Mouse (Mus musculus) bone marrow macrophage, adult 2 months (primary cell): ENCODE results near the gene Cnot1. TPM values are rescaled to one million over a fixed set of nuclear protein-coding genes. Genes with fewer than 3 reads are reported as not detected.

Source experiments
- H3K27ac ChIP-seq: 2 replicates; pipeline ENCODE4 v1.5.1; 2012; ENCODE audit warnings: low read depth, low read length; ENCODE audit not compliant: insufficient read depth
- H3K4me1 ChIP-seq: 2 replicates; pipeline ENCODE4 v1.6.1; 2012; ENCODE audit warnings: low read length; ENCODE audit not compliant: control insufficient read depth, insufficient read depth
- H3K4me3 ChIP-seq: 2 replicates; pipeline ENCODE4 v1.5.1; 2012; ENCODE audit warnings: mild to moderate bottlenecking, low read length, moderate library complexity; ENCODE audit not compliant: insufficient read depth
- CTCF ChIP-seq: IDR thresholded peaks from 2 replicates; pipeline ENCODE4 v1.5.1; 2012; ENCODE audit warnings: low read depth, mild to moderate bottlenecking, low read length, moderate library complexity
- POLR2A ChIP-seq: IDR thresholded peaks from 2 replicates; pipeline ENCODE4 v1.6.1; 2012; ENCODE audit warnings: mild to moderate bottlenecking, low read depth, low read length, borderline replicate concordance
- polyA plus RNA-seq: library from polyadenylated mRNA; stranded (reverse); fragments of >200 nt; gene quantifications from 2 replicates; pipeline ENCODE4 v1.2.4, GENCODE M21; 2012; ENCODE audit not compliant: missing spikeins, insufficient read depth, insufficient read length

Gene Cnot1
- polyA plus RNA-seq, 1 experiment: 66.1 TPM

GRCm38 (mm10) chr8:95696661-95697060 lies 110.6 kb downstream of the Cnot1 start:
- TF ChIP-seq POLR2A: no peak
- TF ChIP-seq CTCF: no peak
- no peak overlapping the region for H3K4me3 ChIP-seq
- H3K4me1 ChIP-seq: no peaks in the 10 kb centered on the region
- H3K27ac ChIP-seq: no peak overlapping the region

GRCm38 (mm10) chr8:95694631-95695030 lies 112.6 kb downstream of the Cnot1 start:
- H3K4me1 ChIP-seq: 0 out of 2 replicates have a peak, but pooled peaks cover 2% of the 10 kb centered on the region
- no peak overlapping the region for H3K4me3 ChIP-seq
- no peak for TF ChIP-seq CTCF
- TF ChIP-seq POLR2A: no peak
- no peak overlapping the region for H3K27ac ChIP-seq

GRCm38 (mm10) chr8:95690929-95691541 lies 116.2 kb downstream of the Cnot1 start:
- TF ChIP-seq POLR2A (no peak), CTCF (no peak)
- Histone ChIP-seq H3K27ac (no peak overlapping the region), H3K4me1 (0 out of 2 replicates have a peak, but pooled peaks cover 2% of the 10 kb centered on the region), H3K4me3 (no peak overlapping the region)

- Histone ChIP-seq H3K4me3 (no peak overlapping the region), H3K4me1 (0 out of 2 replicates have a peak, but pooled peaks cover 2% of the 10 kb centered on the region), H3K27ac (no peak overlapping the region)
- TF ChIP-seq CTCF (no peak), POLR2A (no peak)
Measured at GRCm38 (mm10) chr8:95688073-95688672, 119.1 kb downstream of the Cnot1 start.

DNA sequence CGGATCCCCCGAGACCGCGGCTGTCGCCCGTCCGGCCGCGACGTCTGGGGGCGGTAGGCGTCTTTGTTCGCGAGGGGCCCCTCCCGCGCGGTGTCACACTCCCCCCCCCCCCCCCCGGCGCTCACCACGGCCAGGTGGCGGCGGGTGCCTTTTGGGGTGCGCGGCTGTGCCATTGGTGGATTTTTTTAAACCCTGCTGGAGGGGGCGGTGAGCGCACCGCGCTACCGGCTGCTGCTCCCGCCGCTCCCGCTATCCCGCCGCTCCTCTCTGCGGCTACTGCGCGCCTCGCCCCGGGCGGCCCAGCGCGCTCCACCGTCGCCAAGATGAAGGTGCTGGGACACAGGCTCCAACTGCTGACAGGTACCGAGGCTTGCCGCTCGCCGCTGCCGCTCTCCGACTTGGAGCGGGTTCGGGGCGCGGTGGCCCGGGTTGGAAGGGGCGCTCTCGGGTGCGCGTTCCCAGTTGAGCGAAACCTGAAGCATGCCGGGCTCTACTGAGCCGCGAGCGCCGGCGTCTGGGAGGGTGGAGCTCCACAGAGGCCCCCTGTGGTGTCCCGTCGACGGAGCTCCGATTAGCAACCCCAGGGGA lies 129.1 kb downstream of the Cnot1 start:
- H3K4me1 ChIP-seq: peaks cover 10% of the 10 kb centered on the region
- no peak for TF ChIP-seq POLR2A
- no peak for TF ChIP-seq CTCF
- no peak overlapping the region for H3K27ac ChIP-seq
- H3K4me3 ChIP-seq: peak overlapping the region; percentile 57

DNA sequence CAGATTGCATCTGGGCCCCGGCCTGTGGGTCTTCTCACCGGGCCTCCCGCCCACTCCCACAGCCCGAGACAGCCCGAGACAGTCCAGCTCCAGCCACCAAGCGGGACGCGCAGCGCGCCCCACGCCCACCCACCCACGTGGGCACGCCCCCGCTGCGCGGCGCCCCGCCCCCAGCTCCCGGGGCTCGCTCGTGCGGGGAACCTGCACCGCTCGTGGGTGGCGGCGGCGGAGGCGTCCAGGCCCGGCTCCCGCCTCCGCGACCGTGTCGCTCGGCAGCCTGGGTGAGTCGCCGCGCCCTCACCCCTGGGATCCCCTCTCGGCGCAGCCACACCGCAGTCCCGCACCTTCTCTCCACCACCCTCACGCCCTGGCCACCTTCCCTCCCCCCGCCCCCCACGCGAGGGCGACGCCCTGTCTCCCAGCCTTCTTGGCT lies 129.7 kb downstream of the Cnot1 start:
- TF ChIP-seq POLR2A: no peak
- TF ChIP-seq CTCF: no peak
- Histone ChIP-seq H3K4me1 (peaks cover 16% of the 10 kb centered on the region), H3K27ac (no peak overlapping the region), H3K4me3 (peak overlapping the region; percentile 57)

- Histone ChIP-seq H3K4me3 (peak within 1 kb of the TSS; percentile 57), H3K4me1 (peaks cover 19% of the 10 kb centered on the region), H3K27ac (no peak within 1 kb of the TSS)
- no peak for TF ChIP-seq POLR2A
- no peak for TF ChIP-seq CTCF
Measured at GRCm38 (mm10) chr8:95676631-95677030, 130.6 kb downstream of the Cnot1 start, which contains the start of gene Ndrg4. TSS of gene Ndrg4 (plus strand) at chr8:95676980.

GRCm38 (mm10) chr8:95672811-95673210 lies 134.5 kb downstream of the Cnot1 start:
- no peak for TF ChIP-seq CTCF
- TF ChIP-seq POLR2A: no peak
- H3K27ac ChIP-seq: no peak overlapping the region
- H3K4me1 ChIP-seq: peaks cover 25% of the 10 kb centered on the region
- no peak overlapping the region for H3K4me3 ChIP-seq

GRCm38 (mm10) chr8:95671861-95672260 lies 135.4 kb downstream of the Cnot1 start:
- Histone ChIP-seq H3K27ac (no peak overlapping the region), H3K4me1 (peaks cover 25% of the 10 kb centered on the region), H3K4me3 (no peak overlapping the region)
- TF ChIP-seq POLR2A (no peak), CTCF (no peak)

- TF ChIP-seq CTCF (no peak), POLR2A (no peak)
Measured at GRCm38 (mm10) chr8:95669967-95670366, 137.3 kb downstream of the Cnot1 start.

More at GRCm38 (mm10) chr8:95669967-95670366, 137.3 kb downstream of the Cnot1 start:
- Histone ChIP-seq H3K4me3 (no peak overlapping the region), H3K4me1 (peaks cover 25% of the 10 kb centered on the region), H3K27ac (no peak overlapping the region)

Other genes starting within 250 kb of the Cnot1 start
- gene Prss54, start 231.1 kb downstream of the Cnot1 start, polyA plus RNA-seq: not detected in 2 replicates
- gene Gins3, start 174.0 kb downstream of the Cnot1 start, polyA plus RNA-seq: 6.8 and 7.4 TPM in 2 replicates
- 0.89 and 1.0 TPM in 2 replicates for gene Ndrg4, start 130.5 kb downstream of the Cnot1 start, polyA plus RNA-seq
- 11.2 and 16.2 TPM in 2 replicates for gene Setd6, start 91.6 kb downstream of the Cnot1 start, polyA plus RNA-seq
- gene Sap18b, start 17.9 kb upstream of the Cnot1 start, polyA plus RNA-seq: 108 and 144 TPM in 2 replicates
- 27.9 and 36.4 TPM in 2 replicates for gene Slc38a7, start 46.1 kb upstream of the Cnot1 start, polyA plus RNA-seq
- gene Got2, start 81.1 kb upstream of the Cnot1 start, polyA plus RNA-seq: 56.2 and 66.5 TPM in 2 replicates